Mouse (Mus musculus): ENCODE measurements around the gene Atp2a1.

- TF ChIP-seq CTCF (IDR thresholded peaks at IDR 0.05; ENCODE audit: extremely low read depth, insufficient read depth, insufficient read length, insufficient replicate concordance) (no peak), POLR2A (IDR thresholded peaks at IDR 0.05; ENCODE audit: low read depth, low read length) (no peak)
Measured at GRCm38 (mm10) chr7:126449991-126450390, 12.9 kb downstream of the Atp2a1 start.
